Mouse (Mus musculus): ENCODE measurements around the gene Lctl. TPM values are rescaled to one million over a fixed set of nuclear protein-coding genes. Genes with fewer than 3 reads are reported as not detected.

Gene Lctl
- polyA plus RNA-seq (2012; rRNA removed): 0.15 and 0.35 TPM in 2 replicates

DNA sequence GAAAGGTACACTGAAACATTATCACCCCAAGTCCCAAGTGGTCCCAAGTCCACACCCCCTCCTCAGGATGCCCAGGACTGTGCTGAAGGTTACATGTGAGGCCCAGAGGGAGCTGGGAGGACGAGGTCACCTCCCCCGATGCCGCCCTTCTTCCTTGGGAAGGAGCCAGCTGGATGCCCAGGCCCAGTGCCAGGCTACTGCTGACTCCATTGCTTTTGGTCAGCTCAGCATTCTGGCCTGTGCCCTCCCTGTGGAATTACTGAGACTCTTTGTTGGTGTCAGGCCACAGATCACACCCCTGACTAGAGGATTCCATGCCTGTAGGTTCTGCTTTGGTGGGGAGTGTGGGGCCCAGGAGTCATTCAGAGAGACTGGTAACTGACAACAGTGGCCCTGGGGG, at the start of gene Lctl:
Lctl (plus strand) TSS at position 272 of the 400 bp plus-strand sequence.

DNA sequence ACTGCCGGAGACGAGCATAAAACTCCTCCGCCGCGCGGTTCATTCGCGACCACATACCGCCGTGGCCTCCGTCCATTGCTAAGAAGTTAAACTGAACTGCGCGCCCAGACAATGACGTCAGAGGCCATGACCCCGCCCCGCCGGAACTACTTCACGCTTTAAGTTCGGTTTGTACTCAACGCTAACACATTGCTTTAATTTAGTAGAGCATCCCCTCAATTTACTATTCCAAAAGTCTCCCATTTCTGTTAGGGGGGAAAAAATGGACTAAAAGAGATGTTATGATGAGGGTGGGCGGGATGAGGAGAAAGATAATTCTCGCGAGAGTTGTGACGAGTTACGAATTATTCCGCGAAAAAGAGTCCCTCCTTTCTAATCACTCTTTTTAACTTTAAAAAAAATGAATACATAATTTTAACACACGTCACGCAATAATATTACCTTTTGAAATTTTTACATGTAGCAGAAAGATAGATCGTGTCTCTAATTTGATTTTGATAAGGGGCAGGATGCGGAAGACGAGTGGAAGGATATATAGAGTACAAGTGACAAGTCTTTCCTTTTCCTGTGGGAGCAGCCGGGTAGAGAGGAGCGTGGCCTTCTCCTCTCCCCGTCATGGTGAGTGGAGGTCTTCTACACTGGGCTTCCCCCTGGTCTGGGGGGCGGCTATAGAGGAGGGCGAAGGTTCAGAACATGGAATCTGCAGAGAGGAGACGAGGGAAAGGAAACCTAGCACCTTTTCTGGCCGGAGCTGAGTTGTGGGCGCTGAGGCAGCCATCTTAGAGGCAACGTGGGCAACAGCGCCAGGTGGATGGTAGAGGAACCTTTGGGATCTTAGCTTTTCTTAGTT, 56.1 kb downstream of the Lctl start, which contains the start of the genes Zwilch and Rpl4:
Zwilch (minus strand) TSS at position 289 of the 850 bp plus-strand sequence.
Rpl4 (plus strand) TSS at position 560 of the 850 bp plus-strand sequence.

DNA sequence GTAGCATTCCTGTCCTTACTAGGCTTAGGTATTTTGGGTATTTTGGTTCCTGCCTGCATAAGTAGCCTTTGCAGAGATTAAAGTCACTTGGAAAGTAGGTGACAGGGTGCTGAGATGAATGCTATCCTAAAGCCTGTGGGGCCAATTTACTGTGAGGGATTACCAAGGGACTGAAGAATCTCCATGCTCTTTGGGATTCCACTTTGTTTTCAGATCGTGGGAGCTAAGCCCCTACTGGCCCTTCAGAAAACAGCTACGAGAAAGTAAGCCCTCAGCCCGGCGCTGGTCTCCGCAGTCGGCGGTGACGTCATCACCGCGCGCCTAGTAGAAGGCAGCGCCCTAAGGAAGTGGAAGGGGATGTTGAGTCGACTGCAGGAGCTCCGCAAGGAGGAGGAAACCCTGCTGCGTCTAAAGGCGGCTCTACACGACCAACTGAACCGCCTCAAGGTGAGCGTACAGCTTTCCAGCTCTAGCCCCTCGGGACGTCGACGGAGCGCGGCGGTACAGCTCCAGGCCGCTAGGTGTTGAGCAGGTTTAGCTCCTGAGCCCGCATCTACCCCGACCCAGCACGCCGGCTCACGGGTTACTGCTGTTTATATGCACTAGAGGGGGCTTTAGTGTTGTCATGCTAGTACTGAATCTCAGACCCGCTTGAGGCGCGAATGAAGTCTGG, 62.2 kb downstream of the Lctl start, which contains the start of gene Snapc5:
Snapc5 (plus strand) TSS at position 301 of the 673 bp plus-strand sequence.

Other genes with a start within 250 kb of the Lctl start
- 60.4 and 62.2 TPM in 2 replicates for gene Smad6, start 95.1 kb upstream of the Lctl start, polyA plus RNA-seq (2012; rRNA removed)
- 2.0 and 2.3 TPM in 2 replicates for gene Zwilch, start 56.0 kb downstream of the Lctl start, polyA plus RNA-seq (2012; rRNA removed)
- 301 and 448 TPM in 2 replicates for gene Rpl4, start 56.2 kb downstream of the Lctl start, polyA plus RNA-seq (2012; rRNA removed)
- 5.5 and 7.4 TPM in 2 replicates for gene Snapc5, start 62.1 kb downstream of the Lctl start, polyA plus RNA-seq (2012; rRNA removed)
- gene Uchl4, start 118.1 kb downstream of the Lctl start, polyA plus RNA-seq (2012; rRNA removed): not detected in 2 replicates
- 119 and 128 TPM in 2 replicates for gene Map2k1, start 136.5 kb downstream of the Lctl start, polyA plus RNA-seq (2012; rRNA removed)
- gene Tipin, start 164.4 kb downstream of the Lctl start, polyA plus RNA-seq (2012; rRNA removed): 1.8 and 2.9 TPM in 2 replicates
- gene Dis3l, start 224.1 kb downstream of the Lctl start, polyA plus RNA-seq (2012; rRNA removed): 8.0 and 10.0 TPM in 2 replicates

All from colon, adult 2 months (tissue).